Mouse (Mus musculus) brown adipose tissue, adult 24 weeks (tissue): ENCODE measurements around the gene Popdc2. TPM values are rescaled to one million over a fixed set of nuclear protein-coding genes. Genes with fewer than 3 reads are reported as not detected.
A peak's percentile ranks its signal among the peaks of the same experiment; 100 is the strongest.

Source experiments
- H3K27ac ChIP-seq: fragments of 200-500 bp; replicated peaks from 2 replicates; pipeline ENCODE4 v1.5.1; 2012; ENCODE audit warnings: low read depth, mild to moderate bottlenecking, low read length
- H3K4me1 ChIP-seq: fragments of 200-500 bp; 2 replicates; pipeline ENCODE4 v1.6.1; 2012; ENCODE audit warnings: low read length, mixed read lengths; ENCODE audit not compliant: control insufficient read depth, insufficient read depth, insufficient read length
- H3K4me3 ChIP-seq: fragments of 200-500 bp; 2 replicates; pipeline ENCODE4 v1.5.1; 2012; ENCODE audit warnings: low read depth, mild to moderate bottlenecking, low read length, moderate library complexity; ENCODE audit not compliant: insufficient read depth
- polyA plus RNA-seq: library from polyadenylated mRNA; stranded (reverse); fragments of >200 nt; gene quantifications from 2 replicates; pipeline ENCODE4 v1.2.4, GENCODE M21; 2012; ENCODE audit not compliant: missing spikeins, insufficient read depth, insufficient read length

Gene Popdc2
- polyA plus RNA-seq, 1 experiment, result 15.5 TPM

DNA sequence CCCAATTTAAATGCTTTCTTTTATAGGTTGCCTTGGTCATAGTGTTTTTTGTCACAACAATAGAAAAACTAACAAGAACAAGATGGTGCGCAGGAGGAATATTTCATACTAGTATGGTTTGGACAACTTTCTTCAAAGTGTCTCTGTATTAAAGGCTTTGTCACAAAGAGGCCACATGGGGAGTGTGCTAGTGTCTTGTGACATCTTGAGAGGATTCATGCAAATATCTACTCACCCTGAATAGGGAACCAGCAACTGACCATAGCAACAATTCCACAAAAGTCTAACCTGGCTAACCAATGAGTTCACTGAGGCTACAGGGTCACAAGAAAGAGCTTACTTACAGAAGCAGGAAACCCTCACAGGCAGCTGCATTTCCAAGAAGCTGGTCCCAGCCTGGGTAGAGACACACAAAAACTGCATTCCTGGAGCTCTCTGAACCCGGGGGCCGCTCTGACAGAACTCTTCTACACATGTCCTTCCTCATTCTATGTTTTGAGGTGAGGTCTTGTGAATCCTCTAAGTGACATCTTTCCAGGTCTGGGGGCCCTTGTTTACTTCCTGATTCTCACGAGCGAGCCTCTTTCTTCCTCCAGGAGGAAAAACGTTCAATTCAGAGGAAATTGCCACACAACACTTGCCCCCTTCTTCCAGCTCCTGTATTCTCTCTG lies 33.2 kb downstream of the Popdc2 start:
- peak overlapping the region; percentile 70; the same call in 1 of the 2 replicates for H3K27ac ChIP-seq
- H3K4me3 ChIP-seq, result no peak overlapping the region
- H3K4me1 ChIP-seq, result 0 out of 2 replicates have a peak, but pooled peaks cover 4% of the 10 kb centered on the region

DNA sequence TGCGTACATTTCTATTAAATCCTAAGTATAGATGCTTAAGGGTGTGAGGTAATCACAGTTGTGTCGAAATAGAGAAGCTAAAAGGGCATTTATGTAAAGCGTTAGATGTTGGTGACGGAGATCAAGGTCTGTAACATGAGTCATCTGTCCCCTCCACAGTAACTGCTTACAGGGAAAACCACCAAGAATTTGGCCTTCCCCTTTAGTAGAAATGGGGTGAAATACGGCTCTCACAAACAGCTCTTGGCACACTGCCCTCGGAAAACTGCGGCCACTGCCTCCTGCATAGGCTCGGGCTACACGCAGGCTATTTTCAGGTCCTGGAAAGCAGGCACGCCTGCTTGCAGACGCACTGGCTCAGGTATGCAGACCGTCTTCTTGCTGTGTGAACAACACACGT lies 34.1 kb downstream of the Popdc2 start:
- H3K4me1 ChIP-seq, result 0 out of 2 replicates have a peak, but pooled peaks cover 4% of the 10 kb centered on the region
- H3K4me3 ChIP-seq, result peak overlapping the region; percentile 27; the same call in 1 of the 2 replicates
- H3K27ac ChIP-seq, result no peak overlapping the region

DNA sequence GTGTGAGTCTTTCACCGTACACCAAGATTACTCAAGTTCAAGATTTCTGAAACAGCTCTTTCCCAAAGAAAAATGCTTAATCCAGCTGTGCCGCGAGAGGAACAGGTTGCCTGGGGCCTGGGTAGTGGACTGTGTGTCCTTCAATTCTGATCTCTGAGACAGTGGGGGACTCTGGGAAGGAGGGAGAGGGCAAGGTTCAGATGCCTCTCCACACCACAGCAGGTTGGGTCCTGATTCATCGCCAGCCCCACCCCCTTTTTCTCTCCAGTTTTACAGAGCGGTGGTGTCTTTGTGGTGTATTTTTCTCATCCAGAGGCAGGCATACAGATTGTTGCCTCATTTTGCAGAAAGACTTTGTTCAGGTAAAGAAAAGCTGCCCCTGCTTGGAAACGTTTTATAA lies 36.3 kb downstream of the Popdc2 start:
- H3K4me3 ChIP-seq, result no peak overlapping the region
- H3K27ac ChIP-seq, result no peak overlapping the region

DNA sequence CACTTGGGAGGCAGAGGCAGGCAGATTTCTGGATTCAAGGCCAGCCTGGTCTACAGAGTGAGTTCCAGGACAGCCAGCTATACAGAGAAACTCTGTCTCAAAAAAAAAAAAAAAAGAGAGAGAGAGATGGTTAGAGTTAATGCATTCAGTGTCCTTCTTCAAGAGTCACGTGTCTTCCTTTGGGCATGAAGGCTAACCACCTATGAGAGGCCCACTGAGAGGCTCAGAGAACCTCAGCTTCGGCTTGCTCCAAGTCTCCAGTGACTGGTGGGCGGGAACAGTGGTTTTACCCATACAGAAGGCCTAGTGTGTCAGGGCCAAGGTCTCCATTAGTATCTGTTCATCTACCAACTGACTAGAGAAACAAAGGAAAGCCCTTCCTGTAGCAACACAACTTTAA lies 37.1 kb downstream of the Popdc2 start:
- Histone ChIP-seq H3K4me3 (no peak overlapping the region), H3K4me1 (no peaks in the 10 kb centered on the region), H3K27ac (peak overlapping the region; percentile 4; the same call in 1 of the 2 replicates)

More for the DNA sequence above, 36.3 kb downstream of the Popdc2 start:
- no peaks in the 10 kb centered on the region for H3K4me1 ChIP-seq

DNA sequence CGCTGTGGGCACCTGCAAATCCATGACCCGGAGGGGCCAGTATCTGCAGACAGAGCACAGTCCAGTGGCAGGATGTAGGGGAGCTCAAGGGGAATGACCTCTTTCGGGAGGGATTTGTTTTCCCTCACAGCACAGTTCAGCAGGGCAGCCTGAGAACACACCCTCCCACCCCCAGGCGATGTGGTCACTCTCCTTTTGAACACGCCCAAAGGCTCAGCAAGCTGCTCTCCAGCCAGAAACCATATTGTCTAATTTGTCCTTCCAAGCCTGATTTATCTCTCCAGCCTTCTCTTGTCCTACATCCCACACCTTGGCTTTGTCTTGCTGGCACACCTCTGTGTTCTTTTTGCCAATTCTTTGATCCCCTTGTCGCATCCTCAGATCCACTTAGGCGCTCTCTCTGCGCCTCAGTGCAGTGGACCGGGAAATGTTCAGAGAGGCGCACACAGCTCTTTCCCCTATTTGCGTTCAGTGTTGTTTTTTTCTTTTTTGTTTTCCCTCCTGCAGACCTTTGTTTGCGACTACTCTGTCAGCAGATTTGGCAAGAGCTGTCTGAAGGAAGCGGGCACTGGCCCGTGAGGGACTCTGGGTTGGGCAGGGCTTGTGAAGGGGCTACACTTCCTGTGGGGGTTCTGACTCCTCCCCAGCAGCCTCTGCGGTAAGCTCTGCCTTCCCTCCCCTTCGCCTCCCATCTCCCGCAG lies 37.7 kb downstream of the Popdc2 start:
- no peaks in the 10 kb centered on the region for H3K4me1 ChIP-seq
- peak overlapping the region; percentile 65 for H3K27ac ChIP-seq
- peak overlapping the region; percentile 8; the same call in 1 of the 2 replicates for H3K4me3 ChIP-seq

DNA sequence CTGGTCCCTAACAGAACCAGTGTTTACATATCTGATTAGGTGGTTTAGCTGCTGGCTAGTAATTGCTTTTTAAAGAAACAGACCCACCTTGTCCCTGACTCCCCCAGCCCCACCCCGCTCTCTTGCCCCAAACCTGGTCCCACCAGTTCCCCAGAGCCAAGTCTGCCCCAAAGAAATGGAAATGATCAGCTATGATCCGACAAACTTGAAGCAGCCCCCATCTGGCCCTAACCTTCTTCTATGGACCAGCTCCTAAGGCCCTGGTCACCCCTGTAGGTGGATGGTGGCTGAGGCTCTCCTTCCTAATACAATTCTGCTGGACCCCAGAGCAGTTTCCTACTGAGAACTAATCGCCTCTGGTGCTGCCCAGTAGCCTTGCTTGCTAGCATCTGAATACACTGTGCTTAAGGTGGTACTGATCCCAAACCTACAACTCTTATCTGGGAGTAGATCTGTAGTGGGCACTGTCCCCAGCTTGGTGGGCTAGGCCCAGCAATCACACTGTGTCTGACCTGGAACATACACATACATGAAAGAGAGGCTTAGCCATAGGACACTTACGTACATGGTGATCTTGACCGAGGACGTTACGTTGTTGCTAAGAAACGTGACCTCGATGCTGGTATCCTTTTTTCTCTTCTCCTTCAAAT lies 38.4 kb downstream of the Popdc2 start:
- no peaks in the 10 kb centered on the region for H3K4me1 ChIP-seq
- H3K4me3 ChIP-seq, result no peak overlapping the region
- H3K27ac ChIP-seq, result peak overlapping the region; percentile 65; the same call in 1 of the 2 replicates

DNA sequence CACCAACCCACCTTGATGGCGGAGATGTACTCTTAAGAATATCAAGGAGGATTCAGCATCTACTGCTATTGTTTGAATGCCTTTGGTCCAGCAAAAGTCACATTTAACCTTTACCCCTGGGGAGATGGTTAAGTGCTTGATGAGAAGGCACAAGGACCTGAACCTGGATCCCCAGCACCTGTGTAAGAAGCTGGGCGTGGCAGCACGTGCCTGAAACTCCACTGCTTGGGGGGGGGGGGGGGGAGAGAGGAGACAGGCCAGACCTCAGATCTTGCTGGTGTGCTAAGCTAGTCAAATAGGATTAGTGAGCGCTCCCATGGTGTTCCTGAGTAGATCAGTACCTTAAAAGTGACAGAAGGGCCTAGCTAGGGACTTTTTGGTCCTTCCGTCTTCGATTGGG lies 39.5 kb downstream of the Popdc2 start:
- Histone ChIP-seq H3K4me1 (no peaks in the 10 kb centered on the region), H3K4me3 (no peak overlapping the region), H3K27ac (no peak overlapping the region)

DNA sequence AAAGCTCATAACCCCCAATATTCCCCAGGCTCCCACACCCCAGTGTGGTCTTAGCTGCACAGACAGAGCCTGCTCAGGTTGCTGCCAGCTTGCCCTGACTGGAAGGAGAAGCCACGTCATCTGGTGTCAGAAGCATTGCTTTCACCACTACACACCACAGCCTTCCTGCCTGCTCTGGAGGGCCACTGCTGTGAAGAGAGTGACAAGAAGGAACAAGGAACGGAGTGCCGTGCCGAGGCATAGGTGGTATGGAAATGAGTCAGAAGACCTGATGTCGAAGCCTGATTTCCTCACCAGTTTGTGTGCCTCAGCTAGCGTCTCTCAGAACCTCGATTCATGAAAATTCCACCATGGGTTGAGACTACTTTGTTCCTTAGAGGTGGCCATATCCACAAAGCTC lies 41.6 kb downstream of the Popdc2 start:
- H3K27ac ChIP-seq, result no peak overlapping the region
- no peak overlapping the region for H3K4me3 ChIP-seq
- no peaks in the 10 kb centered on the region for H3K4me1 ChIP-seq

DNA sequence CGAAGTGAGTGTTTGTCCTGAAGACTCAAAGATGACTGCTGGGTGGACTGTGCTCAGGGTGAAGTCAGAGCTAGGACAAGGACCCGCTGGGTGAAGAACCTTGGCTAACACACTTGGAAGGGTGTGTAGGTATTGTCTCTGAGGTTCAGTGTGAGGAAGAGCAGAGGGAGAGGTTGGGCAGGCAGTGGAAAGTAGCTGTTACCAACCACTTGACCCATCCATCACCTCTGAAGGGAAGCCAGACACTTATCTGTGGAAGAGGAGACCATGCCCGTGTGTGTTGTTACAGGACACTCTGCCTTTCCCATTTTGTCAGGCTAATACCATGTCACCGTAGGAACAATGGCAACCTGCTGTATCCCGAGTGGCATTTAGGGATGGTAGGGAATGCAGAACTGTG lies 44.3 kb downstream of the Popdc2 start:
- Histone ChIP-seq H3K4me3 (no peak overlapping the region), H3K4me1 (no peaks in the 10 kb centered on the region), H3K27ac (no peak overlapping the region)

DNA sequence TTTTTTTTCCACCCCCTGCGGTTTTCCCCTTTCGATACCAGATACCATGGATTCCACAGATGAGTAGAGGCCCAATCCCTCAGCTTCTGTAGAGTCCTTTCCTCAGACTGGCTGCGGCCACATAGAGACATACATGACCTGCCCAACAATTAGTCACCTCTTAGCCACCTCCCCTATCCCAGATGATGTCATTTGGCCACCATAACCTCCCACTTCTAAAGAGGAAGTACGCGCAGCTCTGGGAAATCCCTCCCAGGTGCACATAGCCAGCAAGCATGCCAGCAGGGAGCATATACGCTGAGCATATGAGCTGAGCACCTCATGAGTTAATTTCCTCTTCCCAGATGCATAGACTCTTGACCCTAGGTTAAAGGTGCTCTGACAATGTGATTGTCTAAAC lies 44.7 kb downstream of the Popdc2 start:
- no peaks in the 10 kb centered on the region for H3K4me1 ChIP-seq
- no peak overlapping the region for H3K4me3 ChIP-seq
- no peak overlapping the region for H3K27ac ChIP-seq

DNA sequence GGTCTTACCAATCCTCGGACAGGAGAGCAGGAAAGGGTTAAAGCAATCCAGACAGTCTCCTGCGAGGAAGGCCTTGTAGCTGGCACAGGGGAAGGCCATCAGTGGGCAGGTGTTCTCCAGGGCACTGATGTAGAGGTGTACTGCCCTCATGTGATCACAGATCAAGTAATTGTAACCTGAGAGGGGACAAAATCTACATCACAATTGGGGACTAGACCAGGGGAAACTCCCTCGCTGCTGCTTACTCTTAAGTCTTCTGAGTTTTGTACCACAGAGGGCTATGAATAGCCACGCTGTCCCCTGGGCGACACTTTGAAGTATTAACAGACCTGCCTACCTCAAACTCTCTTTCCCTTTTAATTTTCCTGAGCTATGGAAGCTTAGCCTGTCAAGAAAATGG lies 45.6 kb downstream of the Popdc2 start:
- Histone ChIP-seq H3K4me3 (no peak overlapping the region), H3K27ac (no peak overlapping the region), H3K4me1 (no peaks in the 10 kb centered on the region)

DNA sequence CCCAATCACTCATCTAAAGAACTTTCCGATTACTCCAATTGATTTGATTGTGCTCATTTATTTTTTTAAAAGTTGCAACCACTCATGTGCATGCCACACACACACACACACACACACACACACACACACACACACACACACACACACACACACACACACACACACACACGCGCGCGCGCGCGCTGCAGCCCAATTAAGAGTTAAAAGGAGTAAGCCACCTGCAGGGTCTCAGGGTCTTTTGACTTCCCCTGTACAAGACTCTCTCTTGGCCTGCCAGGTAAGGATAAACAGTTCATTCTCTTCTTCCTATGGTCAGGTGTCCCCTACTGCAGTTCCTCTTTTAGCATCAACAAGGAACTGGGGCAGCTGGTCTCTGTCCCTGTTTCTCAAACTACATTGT lies 46.4 kb downstream of the Popdc2 start:
- H3K4me3 ChIP-seq, result no peak overlapping the region
- H3K27ac ChIP-seq, result no peak overlapping the region
- no peaks in the 10 kb centered on the region for H3K4me1 ChIP-seq

DNA sequence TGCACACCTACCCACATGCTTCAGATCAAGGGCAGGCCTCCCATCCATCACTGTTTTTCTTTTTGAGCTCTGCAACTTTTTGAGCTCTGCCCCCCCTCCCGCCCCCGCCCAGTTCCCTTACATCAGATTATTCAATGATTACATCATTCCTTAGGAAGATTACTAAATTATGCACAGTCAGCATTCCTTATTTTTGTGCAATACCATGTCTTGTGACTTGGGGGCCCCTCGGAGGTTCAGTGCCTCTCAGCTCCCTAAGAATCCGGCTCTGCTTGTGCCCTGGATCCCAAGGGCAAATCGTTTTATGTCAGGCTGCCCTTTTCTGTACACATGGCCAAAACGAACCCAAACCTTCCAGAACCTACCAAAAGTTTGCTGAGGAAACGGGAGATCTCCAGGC lies 52.9 kb downstream of the Popdc2 start:
- Histone ChIP-seq H3K4me3 (no peak overlapping the region), H3K27ac (no peak overlapping the region), H3K4me1 (no peaks in the 10 kb centered on the region)

DNA sequence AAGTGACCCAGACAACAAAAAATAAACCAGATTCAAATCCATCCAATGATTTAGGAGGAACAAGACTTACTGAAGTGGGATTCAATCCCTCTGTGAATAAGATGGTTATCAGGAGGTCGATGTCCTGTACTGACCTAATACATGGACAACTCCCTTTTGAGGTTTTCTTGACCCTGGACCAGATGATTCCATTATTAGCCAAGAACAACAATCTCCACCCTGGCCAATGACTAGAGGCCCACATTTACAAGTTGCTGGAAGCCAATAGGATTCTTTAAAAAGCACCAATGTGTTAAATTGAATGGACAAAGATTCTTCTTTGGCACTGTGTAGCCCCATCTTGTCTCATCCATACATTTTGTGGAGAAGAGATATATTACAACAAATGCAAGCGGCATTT lies 63.4 kb downstream of the Popdc2 start:
- no peak overlapping the region for H3K27ac ChIP-seq
- no peaks in the 10 kb centered on the region for H3K4me1 ChIP-seq
- no peak overlapping the region for H3K4me3 ChIP-seq

DNA sequence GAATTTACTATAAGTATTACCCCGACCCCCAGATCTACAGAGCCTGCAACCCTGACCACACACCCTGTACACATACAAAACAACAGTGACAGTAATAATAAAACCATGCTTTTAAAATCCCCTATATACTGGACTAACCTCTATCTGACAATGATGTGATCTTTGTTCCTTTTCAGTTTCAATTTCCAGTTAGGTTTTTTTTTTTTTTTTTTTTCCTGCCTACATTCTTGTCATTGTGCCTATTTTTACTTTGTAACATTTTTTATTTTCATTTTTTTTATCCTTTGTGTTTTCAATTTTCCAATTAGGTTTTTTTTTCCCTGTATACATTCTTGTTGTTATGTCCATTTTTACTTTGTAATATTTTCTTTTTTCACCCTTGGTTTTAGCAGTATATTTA lies 63.8 kb downstream of the Popdc2 start:
- no peak overlapping the region for H3K4me3 ChIP-seq
- H3K27ac ChIP-seq, result no peak overlapping the region
- H3K4me1 ChIP-seq, result no peaks in the 10 kb centered on the region
